Mouse (Mus musculus): ENCODE results near the gene Emg1.

DNA sequence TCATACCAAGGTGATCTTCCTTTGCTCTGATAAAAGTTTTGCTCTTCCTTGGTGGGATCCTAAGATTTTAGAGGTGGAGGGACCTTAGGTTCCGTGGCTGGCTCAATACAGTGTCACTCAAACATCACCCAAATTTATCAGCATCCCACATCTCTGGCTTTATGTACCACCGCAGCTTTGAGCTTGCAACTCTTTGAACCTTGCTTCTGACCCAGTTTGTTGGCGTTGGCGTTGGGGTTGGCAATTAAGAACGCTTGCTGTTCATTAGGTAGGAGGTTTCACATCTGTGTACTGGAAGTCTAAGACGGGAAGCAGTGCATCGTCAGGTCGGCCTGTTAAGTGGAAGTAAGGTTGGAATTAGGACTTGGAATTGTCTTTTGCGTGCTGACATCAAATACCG is 47.0 kb downstream of the Emg1 start:
- TF ChIP-seq CTCF (IDR thresholded peaks at IDR 0.05), result no peak
- TF ChIP-seq EP300 (IDR thresholded peaks at IDR 0.05), result no peak

All from lung, postnatal 0 days (tissue).